Mouse (Mus musculus) MEL (cell line): ENCODE results near the gene Epo.

Experiments
- CHD1 ChIP-seq: IDR thresholded peaks from 2 replicates; pipeline ENCODE4 v1.6.1; 2012; ENCODE audit warnings: low read depth, mild to moderate bottlenecking, inconsistent platforms, low read length, improper control_type of control experiment
- CTCF ChIP-seq, 3 experiments: IDR thresholded peaks in 2 of 3; conservative IDR thresholded peaks in 1 of 3; 2 replicates each; pipeline ENCODE4 v1.5.1; 2011 to 2012; ENCODE audit warnings: low read length in 3 of 3, low read depth in 2 of 3, mild to moderate bottlenecking in 2 of 3, improper control_type of control experiment in 1 of 3, inconsistent platforms in 1 of 3, mixed read lengths in 1 of 3, moderate library complexity in 1 of 3; ENCODE audit not compliant: control insufficient read depth in 1 of 3, insufficient read depth in 1 of 3, poor library complexity in 1 of 3, severe bottlenecking in 1 of 3
- EP300 ChIP-seq, 2 experiments: IDR thresholded peaks; 2 replicates each; pipeline ENCODE4 v1.6.1; 2011; ENCODE audit warnings: improper control_type of control experiment in 2 of 2, low read length in 2 of 2, low read depth in 1 of 2, mild to moderate bottlenecking in 1 of 2
- POLR2A ChIP-seq, 2 experiments: IDR thresholded peaks; 2 replicates each; pipeline ENCODE4 v1.6.1; 2011 to 2012; ENCODE audit warnings: low read length in 2 of 2, mild to moderate bottlenecking in 2 of 2, control low read depth in 1 of 2, improper control_type of control experiment in 1 of 2, low read depth in 1 of 2, moderate library complexity in 1 of 2; ENCODE audit not compliant: control insufficient read depth in 1 of 2, insufficient read depth in 1 of 2, poor library complexity in 1 of 2

GRCm38 (mm10) chr5:137510573-137511390 lies 22.3 kb downstream of the Epo start:
- TF ChIP-seq POLR2A (IDR thresholded peaks at IDR 0.05; ENCODE audit: control insufficient read depth in 1 of 2, insufficient read depth in 1 of 2, low read depth in 1 of 2, low read length in 2 of 2, poor library complexity in 1 of 2) (no peak; a peak in 1 of 4 replicates), EP300 (IDR thresholded peaks at IDR 0.05; ENCODE audit: low read depth in 1 of 2, low read length in 2 of 2) (no peak), CTCF (IDR thresholded peaks at IDR 0.05 in 2 of 3, conservative IDR thresholded peaks at IDR 0.05 in 1 of 3; ENCODE audit: control insufficient read depth in 1 of 3, insufficient read depth in 1 of 3, low read depth in 2 of 3, low read length in 3 of 3, poor library complexity in 1 of 3, severe bottlenecking in 1 of 3) (no peak), CHD1 (no peak)
